Mouse (Mus musculus) erythroblast, embryonic 14.5 days (primary cell): Measurements from ENCODE around the gene Lix1l. TPM values are rescaled to one million over a fixed set of nuclear protein-coding genes. Genes with fewer than 3 reads are reported as not detected.
A peak's percentile ranks its signal among the peaks of the same experiment; 100 is the strongest.

Experiments used
- H3K27me3 ChIP-seq: 2 replicates; pipeline ENCODE4 v1.6.1; 2012; ENCODE audit warnings: inconsistent platforms; ENCODE audit not compliant: control insufficient read depth
- H3K36me3 ChIP-seq: 2 replicates; pipeline ENCODE4 v1.6.1; 2012; ENCODE audit warnings: mild to moderate bottlenecking, inconsistent platforms; ENCODE audit not compliant: control insufficient read depth
- H3K4me1 ChIP-seq: 2 replicates; pipeline ENCODE4 v1.6.1; 2012; ENCODE audit warnings: inconsistent platforms; ENCODE audit not compliant: control insufficient read depth
- H3K4me3 ChIP-seq: replicated peaks from 2 replicates; pipeline ENCODE3; 2012; ENCODE audit warnings: moderate library complexity, mild to moderate bottlenecking, inconsistent platforms
- H3K9me3 ChIP-seq: 2 replicates; pipeline ENCODE4 v1.6.1; 2012; ENCODE audit warnings: low read length, inconsistent platforms, mixed read lengths; ENCODE audit not compliant: control insufficient read depth
- GATA1 ChIP-seq: IDR thresholded peaks from 2 replicates; pipeline ENCODE4 v1.6.1; 2012; ENCODE audit warnings: low read length, inconsistent platforms, mixed read lengths
- TAL1 ChIP-seq: IDR thresholded peaks from 3 replicates; pipeline ENCODE4 v1.6.1; 2012; ENCODE audit warnings: low read length, inconsistent platforms, mixed read lengths
- polyA plus RNA-seq: library from polyadenylated mRNA; stranded (reverse); fragments of >175 nt; gene quantifications from 2 replicates; pipeline ENCODE4 v1.2.3, GENCODE M21; 2012

Lix1l gene
- 0.01 TPM in 1 of 2 replicates, not detected in the other for polyA plus RNA-seq

GRCm38 (mm10) chr3:96600639-96601250 is at the start of gene Lix1l:
Gene Lix1l (plus strand): TSS chr3:96601149.
- Histone ChIP-seq H3K4me3 (peak within 1 kb of the TSS; percentile 60), H3K27me3 (peaks cover 82% of the 10 kb centered on the region), H3K9me3 (peaks cover 12% of the 10 kb centered on the region), H3K4me1 (peaks cover 20% of the 10 kb centered on the region), H3K36me3 (no peaks in the 10 kb centered on the region)
- TF ChIP-seq TAL1 (no peak), GATA1 (no peak)

DNA sequence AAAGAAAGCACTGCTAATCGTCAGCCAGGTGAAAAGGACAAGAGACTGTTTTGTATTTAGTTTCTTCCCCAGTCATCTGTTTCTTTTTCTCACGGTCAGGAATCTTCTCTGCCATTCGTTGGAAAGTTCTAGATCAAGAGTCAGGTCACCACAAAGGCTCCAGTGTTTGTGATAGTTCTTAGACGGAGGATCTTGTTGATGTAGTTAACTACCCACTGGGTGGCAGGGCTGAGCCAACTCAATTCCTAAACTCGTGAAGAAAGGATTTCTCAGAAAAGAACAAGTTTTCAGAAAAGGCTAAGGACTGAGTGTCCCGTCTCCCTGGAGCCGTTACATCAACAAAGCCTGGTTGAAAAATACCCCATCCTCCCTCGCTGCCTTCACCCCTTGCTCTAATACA is 49.7 kb upstream of the Lix1l start:
- TF ChIP-seq TAL1 (no peak), GATA1 (no peak)
- H3K4me3 ChIP-seq, result no peak overlapping the region

GRCm38 (mm10) chr3:96551890-96552289 is 49.1 kb upstream of the Lix1l start:
- Histone ChIP-seq H3K4me3 (no peak overlapping the region), H3K4me1 (peaks cover 16% of the 10 kb centered on the region), H3K9me3 (no peaks in the 10 kb centered on the region), H3K27me3 (peaks cover 2% of the 10 kb centered on the region; the same call in 1 of the 2 replicates), H3K36me3 (no peaks in the 10 kb centered on the region)
- TF ChIP-seq TAL1 (no peak), GATA1 (no peak)

More for the DNA sequence above, 49.7 kb upstream of the Lix1l start:
- no peaks in the 10 kb centered on the region for H3K36me3 ChIP-seq
- peaks cover 2% of the 10 kb centered on the region; the same call in 1 of the 2 replicates for H3K27me3 ChIP-seq
- peaks cover 10% of the 10 kb centered on the region for H3K4me1 ChIP-seq
- H3K9me3 ChIP-seq, result no peaks in the 10 kb centered on the region

DNA sequence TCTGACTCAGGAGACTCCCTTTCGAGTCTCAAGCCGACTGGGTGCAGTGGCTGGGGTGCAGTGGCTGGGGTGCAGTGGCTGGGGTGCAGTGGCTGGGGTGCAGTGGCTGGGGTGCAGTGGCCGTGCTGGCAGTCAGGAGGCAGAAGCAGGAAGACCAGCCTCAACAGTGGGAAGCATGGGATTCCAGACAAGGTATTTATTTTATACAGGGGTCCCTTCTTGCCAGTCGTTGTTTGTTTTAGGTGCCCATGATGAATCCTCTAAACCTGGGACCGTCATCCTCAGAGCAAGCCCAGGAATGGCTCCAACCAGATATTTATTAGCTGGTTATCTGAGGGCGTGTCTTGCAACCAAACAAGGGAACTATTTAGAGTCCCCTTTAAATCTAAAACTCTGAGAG is 47.3 kb upstream of the Lix1l start:
- TF ChIP-seq GATA1 (no peak), TAL1 (no peak)
- Histone ChIP-seq H3K27me3 (peaks cover 2% of the 10 kb centered on the region; the same call in 1 of the 2 replicates), H3K9me3 (no peaks in the 10 kb centered on the region), H3K4me3 (no peak overlapping the region), H3K36me3 (peaks cover 2% of the 10 kb centered on the region), H3K4me1 (peaks cover 14% of the 10 kb centered on the region)

GRCm38 (mm10) chr3:96554251-96554650 is 46.7 kb upstream of the Lix1l start:
- H3K4me1 ChIP-seq, result peaks cover 20% of the 10 kb centered on the region
- H3K4me3 ChIP-seq, result no peak overlapping the region
- H3K27me3 ChIP-seq, result peaks cover 2% of the 10 kb centered on the region; the same call in 1 of the 2 replicates
- H3K9me3 ChIP-seq, result no peaks in the 10 kb centered on the region
- no peak for TF ChIP-seq TAL1
- TF ChIP-seq GATA1, result no peak
- peaks cover 9% of the 10 kb centered on the region for H3K36me3 ChIP-seq

DNA sequence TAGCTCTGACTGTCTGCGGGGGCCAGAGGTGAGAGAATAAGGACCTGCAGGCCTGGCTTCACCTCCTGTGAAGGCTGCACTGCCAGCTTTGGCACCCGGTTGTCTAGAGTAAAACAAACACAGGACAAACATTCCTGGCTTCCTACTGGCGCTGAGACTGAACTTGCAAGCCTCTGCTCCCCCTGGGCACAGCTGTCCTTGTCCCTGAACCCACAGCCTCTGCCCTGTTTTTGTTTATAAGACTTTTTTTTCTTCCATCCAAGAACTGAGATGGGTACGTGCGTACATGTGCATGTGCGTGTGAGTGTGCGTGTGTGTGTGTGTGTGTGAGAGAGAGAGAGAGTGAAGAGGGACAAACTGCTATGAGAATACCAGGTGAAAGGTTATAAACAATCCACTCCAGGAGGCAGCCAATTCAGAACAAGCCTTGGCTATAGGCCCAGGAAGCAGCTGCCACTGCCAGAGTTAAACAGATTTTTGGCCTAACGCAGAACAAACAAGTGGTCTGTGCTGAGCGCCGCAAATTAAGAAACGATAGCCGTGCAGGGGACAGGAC is 45.8 kb upstream of the Lix1l start:
- TF ChIP-seq TAL1 (no peak), GATA1 (no peak)
- Histone ChIP-seq H3K4me3 (no peak overlapping the region), H3K36me3 (peaks cover 18% of the 10 kb centered on the region), H3K4me1 (peaks cover 29% of the 10 kb centered on the region), H3K9me3 (no peaks in the 10 kb centered on the region), H3K27me3 (peaks cover 2% of the 10 kb centered on the region; the same call in 1 of the 2 replicates)

DNA sequence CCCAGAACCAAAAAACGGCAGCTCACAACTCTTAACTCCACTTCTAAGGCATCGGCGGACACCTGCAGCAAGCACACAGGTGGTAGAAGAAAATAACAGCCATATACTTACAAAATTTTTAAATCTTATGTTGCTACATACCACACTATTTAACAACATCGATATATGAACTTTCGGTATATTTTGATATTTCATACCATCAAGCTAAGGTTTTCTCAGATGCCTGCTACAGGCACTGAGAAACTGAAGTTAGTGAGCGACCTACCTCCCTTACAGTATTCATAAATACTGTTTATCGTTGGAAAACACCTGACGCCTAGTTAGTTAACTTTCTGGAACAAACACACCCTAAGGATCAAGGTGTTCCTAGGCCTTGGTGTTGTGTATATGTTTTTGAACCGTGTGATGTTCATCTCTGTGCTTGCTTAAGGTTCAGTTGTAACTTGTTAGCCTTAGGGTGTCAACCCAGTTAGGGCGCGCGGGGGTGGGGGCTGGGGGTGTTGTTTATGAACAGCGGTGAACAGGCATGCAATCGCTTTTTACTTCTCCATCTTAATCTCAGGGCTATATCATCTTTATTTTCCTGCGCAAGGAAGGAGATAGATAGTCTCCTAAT is 44.8 kb upstream of the Lix1l start:
- no peaks in the 10 kb centered on the region for H3K9me3 ChIP-seq
- peaks cover 39% of the 10 kb centered on the region for H3K4me1 ChIP-seq
- H3K36me3 ChIP-seq, result peaks cover 27% of the 10 kb centered on the region
- H3K4me3 ChIP-seq, result peak overlapping the region; percentile 100
- H3K27me3 ChIP-seq, result peaks cover 2% of the 10 kb centered on the region; the same call in 1 of the 2 replicates
- TF ChIP-seq GATA1 (no peak), TAL1 (no peak)

DNA sequence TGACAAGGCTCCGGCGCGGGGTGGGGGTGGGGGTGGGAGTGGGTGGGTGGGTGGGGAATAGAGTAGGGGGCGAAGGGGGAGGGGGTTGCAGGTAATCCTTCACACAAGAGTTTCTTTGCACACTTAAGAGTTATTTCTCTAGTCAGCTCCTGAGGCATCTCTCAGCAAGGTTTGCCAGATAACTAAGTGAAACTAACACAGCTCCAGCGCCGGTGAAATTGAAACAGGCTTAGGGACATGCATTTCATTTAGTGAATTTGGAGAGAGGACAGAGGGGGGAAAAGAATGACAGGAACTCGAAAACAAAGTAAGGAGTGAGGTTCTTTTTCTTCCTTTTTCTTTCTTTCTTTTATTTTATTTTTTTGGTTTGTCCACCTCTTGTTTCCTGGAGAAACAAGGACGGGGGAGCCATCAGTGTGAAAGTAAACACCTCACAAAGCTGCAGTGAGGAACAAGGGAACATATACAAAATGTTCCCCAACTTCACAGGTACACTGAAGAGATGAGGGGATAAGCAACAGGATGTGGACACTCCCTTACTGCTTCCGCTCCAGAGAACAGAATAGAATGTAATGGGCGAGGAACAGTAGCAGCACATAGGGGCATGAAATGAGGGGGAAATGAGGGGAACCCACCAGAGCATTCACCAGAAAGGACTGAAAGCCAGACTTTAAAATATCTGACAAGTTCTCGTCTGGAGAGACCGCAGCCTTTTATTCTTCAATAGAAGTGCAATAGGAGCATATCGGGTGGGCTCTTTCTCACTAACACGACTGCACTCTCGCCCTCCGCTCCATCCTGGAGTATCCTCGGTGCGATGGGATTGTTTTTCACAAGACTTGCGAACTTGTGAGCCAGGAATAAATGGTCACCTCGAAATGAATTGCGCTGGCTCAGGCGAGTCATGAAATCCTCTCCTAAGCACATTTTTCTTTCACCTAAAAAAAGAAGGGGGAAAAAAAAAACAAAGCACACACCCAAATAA is 44.0 kb upstream of the Lix1l start:
- H3K4me1 ChIP-seq, result peaks cover 43% of the 10 kb centered on the region
- peaks cover 34% of the 10 kb centered on the region for H3K36me3 ChIP-seq
- no peaks in the 10 kb centered on the region for H3K9me3 ChIP-seq
- TF ChIP-seq GATA1 (peak; percentile 96), TAL1 (no peak)
- peaks cover under 1% of the 10 kb centered on the region; the same call in 1 of the 2 replicates for H3K27me3 ChIP-seq
- peak overlapping the region; percentile 100 for H3K4me3 ChIP-seq
